Mouse (Mus musculus): ENCODE measurements around the gene Gm4744.
"Not testable (repeated sequence)": the region's sequence is repeated elsewhere in the genome, so short reads cannot be mapped to it uniquely, and the experiment has no call there.

Gm4744 gene

DNA sequence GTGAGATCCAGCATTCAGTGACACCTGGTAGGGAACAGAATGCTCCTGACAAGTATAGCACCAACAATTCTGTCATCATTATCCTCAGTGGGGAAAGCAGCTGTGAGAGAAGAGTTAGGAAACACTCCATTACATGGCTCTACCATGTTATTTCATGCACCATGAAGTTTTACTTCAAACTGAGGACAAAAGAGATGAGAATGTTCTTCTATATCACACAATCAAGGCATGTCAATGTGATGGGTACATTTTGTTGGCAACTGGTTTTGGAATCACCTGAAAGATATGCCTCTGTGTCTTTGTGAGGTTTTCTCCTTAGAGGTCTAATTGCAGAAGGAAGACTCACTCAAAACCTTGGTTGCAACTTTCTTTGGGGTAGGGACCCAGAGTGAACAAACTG lies at the start of gene Gm4744:
Gene Gm4744 (minus strand): TSS at position 101 of the 400 bp plus-strand sequence.
- no peak for DNase-seq (ENCODE audit: low read depth, low spot score)

DNA sequence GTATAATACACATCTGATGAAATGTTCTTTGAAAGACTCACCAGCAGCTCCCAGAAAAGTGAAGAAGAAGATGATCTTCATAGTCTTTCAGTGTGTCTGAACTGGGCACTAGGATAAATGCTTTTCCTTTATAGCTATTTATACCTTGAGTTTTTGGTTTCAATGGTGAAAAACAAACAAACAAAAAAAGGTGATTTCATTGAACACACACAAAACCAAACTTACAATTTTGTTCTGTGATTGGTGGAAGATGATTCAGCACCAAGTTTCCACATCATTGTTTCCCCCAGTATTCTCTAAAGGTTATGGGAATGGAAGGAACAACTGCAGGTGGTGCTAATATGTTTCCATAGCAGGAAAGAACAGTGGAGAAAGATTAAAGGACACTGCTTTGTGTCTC lies 47.7 kb upstream of the Gm4744 start, which contains the start of gene Gm2663:
Gene Gm2663 (minus strand): TSS at position 101 of the 400 bp plus-strand sequence.
- not testable (repeated sequence) for DNase-seq (ENCODE audit: low read depth, low spot score)

DNA sequence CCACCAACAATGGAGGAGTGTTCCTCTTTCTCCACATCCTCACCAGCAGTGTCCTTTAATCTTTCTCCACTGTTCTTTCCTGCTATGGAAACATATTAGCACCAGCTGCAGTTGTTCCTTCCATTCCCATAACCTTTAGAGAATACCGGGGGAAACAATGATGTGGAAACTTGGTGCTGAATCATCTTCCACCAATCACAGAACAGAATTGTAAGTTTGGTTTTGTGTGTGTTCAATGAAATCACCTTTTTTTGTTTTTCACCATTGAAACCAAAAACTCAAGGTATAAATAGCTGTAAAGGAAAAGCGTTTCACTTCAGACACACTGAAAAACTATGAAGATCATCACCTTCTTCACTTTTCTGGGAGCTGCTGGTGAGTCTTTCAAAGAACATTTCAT lies 12.8 kb upstream of the Gm4744 start, which contains the start of gene 1810009J06Rik:
Gene 1810009J06Rik (plus strand): TSS at position 301 of the 400 bp plus-strand sequence.
- DNase-seq (ENCODE audit: low read depth, low spot score) = not testable (repeated sequence)

DNA sequence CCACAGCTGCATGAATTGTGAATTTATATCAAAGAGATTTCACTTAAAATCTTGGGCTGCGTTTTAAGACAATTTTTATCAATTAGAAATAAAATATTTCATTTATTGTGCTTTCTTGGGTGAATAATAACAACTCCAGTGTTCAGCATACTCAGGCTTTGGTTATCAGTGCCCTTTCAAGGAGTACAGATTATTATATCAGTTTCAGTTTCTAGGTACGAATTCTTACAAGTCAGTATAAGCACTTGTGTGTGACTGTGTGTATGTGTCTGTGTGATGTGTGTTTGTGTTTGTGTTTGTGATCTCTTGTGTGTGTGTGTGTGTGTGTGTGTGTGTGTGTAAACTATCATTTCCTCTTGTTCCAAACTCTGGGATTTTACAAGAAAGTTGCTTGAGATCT lies 2.0 kb upstream of the Gm4744 start:
- no peak for DNase-seq (ENCODE audit: low read depth, low spot score)

DNA sequence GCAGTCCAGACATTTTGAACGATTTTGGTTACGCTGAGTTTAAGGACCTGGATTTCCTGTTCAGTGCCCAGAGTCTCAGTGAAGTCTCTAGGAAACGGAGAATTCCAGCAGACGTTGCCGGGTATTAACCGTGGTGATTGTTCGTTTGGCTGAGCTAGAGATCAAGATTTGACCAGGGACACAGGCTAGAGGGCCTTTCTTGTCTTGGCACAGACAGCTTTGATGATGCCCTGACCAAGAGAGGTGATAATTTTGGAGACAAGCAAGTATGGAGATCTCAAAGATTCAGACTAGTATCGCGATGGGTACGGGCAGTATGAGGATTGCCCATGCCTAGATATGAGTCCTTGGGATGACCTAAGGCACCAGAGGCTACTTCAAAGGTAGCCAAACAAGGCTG lies 11.2 kb downstream of the Gm4744 start, which contains the start of gene 1700074P13Rik:
Gene 1700074P13Rik (minus strand): TSS at position 101 of the 400 bp plus-strand sequence.
- DNase-seq (ENCODE audit: low read depth, low spot score) = no peak

DNA sequence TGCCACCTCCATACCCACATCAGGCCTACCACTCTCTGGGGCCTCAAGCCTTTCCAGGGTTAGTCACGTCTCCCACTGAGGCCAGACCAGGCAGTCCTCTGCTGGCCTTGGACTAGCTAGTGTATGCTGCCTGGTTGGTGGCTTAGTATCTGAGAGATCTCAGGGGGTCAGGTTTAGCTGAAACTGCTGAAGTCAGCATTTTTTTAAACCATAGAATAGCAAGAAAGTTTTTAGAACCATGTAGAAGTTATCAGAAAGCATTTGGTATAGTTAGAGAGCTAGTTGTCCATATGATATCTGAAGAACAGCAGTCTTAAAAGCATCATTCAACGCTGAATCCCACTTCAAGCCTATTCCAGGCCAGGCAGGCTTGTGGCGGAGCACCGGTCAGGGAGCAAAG lies 31.7 kb downstream of the Gm4744 start:
- no peak for DNase-seq (ENCODE audit: low read depth, low spot score)

DNA sequence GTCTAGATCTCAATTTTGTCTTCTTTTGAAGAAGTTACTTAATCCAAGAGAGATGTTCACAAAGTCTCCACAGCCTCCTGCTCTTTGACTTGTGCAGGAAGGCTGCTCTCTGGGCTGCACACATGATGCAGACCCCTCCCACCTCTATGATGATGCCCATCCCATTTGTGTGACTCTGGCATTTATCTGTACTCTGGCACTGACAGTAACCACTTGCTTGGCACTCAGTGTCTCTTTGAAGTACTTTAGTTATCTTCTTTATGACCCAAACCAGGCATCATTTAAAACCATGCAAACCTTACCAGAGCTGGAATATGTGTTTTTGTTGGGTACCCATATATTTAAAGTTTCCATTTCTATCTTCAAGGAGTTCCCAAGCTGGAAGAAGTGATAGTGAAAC lies 51.4 kb downstream of the Gm4744 start, which contains the start of gene Prss58:
Gene Prss58 (minus strand): TSS at position 101 of the 400 bp plus-strand sequence.
- DNase-seq (ENCODE audit: low read depth, low spot score) = no peak
